Mouse (Mus musculus) heart, postnatal 0 days (tissue): ENCODE results near the gene Man2a1.

Source experiments
- CTCF ChIP-seq: IDR thresholded peaks from 2 replicates; pipeline ENCODE4 v1.5.1; 2016; ENCODE audit warnings: antibody characterized with exemption, control low read depth, low read depth
- EP300 ChIP-seq: IDR thresholded peaks from 2 replicates; pipeline ENCODE4 v1.6.1; 2016; ENCODE audit warnings: antibody characterized with exemption, low read depth

GRCm38 (mm10) chr17:64620627-64621026 is 20.1 kb downstream of the Man2a1 start:
- TF ChIP-seq CTCF, result no peak
- no peak for TF ChIP-seq EP300
